Mouse (Mus musculus): ENCODE results near the gene Med20.

Gene Med20

DNA sequence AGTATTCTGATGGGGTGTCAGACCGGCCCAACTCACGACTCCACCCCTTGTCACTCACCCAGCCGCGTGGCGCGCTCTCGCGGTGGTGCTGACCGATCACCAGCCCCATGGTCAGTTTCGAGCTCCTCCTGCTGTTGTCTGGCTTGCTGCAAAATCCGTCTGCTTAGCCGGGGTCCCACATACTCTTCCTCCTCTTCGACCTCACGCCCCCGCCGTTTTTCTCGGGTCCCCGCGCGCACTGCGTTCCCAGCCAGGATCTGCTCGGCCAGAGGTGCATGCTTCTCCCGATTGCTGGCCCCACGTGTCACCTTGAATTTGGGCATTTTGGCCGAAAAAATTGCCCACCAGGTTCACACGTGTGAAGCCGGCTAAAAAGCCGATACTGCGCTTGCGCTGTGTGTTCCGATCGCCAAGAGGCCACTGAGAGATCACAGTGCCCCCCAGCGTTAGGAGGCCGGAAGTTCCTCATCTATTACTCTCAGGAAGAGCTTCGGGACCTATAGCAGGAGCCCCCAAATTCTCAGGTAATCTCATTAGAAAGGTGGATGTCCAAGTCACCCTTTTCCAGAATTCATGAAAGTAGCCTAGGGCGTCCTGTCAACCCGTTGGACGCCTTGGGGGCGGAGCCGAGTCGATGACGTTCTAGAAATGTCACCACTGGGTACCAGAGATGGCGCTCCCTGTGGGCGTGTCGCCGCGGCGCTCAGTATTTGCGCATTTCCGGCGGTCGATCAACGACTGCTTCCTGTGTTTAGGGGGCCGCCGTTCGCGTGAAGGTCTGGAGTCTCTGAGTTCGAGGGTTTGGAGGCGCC is at the start of gene Med20, which contains the start of the genes Bysl and Gm20517:
Gene Med20 (plus strand): TSS at position 734 of the 812 bp plus-strand sequence.
Gene Bysl (minus strand): TSS at position 644 of the 812 bp plus-strand sequence.
Gene Gm20517 (plus strand): TSS at position 741 of the 812 bp plus-strand sequence.
- peak; percentile 94 for DNase-seq (ENCODE audit: low read depth)

GRCm38 (mm10) chr17:47562875-47563274 is 48.5 kb upstream of the Med20 start:
- no peak for DNase-seq (ENCODE audit: low read depth)

- no peak for DNase-seq (ENCODE audit: low read depth)
Observed at GRCm38 (mm10) chr17:47564612-47565011, 46.8 kb upstream of the Med20 start.

- DNase-seq (ENCODE audit: low read depth), result no peak
Observed at GRCm38 (mm10) chr17:47566133-47566532, 45.2 kb upstream of the Med20 start.

- no peak for DNase-seq (ENCODE audit: low read depth)
Observed at GRCm38 (mm10) chr17:47567271-47567670, 44.1 kb upstream of the Med20 start.

DNA sequence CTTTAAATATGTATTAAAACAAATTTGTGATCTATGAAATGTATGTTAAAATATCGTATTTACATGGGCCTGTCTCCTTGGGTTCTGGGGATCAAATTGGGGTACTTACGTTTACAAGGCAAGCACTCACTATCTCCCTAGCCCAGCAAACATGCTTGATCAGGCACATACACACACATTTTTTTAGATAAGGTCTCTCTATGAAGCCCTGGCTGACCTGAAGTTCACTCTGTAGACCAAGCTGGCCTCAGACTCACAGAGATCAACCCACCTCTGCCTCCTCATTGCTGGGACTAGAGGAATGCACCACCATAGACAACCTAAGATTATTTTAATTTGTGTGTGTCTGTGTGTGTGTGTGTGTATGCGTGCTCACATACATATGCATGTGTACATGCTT is 43.0 kb upstream of the Med20 start:
- DNase-seq (ENCODE audit: low read depth), result peak; percentile 60

GRCm38 (mm10) chr17:47568951-47569527 is 42.3 kb upstream of the Med20 start:
- DNase-seq (ENCODE audit: low read depth), result no peak

GRCm38 (mm10) chr17:47571621-47572020 is 39.8 kb upstream of the Med20 start:
- DNase-seq (ENCODE audit: low read depth), result no peak

DNA sequence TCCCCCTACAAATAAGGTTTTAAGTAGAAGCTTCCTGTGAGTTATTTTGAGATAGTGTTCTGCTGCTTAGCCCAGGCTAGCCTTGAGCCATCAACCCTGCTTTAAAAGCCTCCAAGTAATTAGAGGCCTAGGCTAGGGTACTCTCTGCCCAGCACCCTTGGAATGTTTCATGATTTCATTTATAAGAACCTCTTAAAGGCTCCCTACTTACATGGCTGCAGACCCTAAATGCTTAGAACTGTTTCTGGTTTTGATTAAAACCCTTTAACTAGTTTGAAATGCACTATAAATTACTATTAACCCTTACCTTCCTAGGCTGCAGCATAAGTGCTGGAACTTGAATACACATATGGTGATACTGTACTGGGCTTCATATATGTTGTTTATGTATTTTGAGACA is 38.9 kb upstream of the Med20 start:
- no peak for DNase-seq (ENCODE audit: low read depth)

- DNase-seq (ENCODE audit: low read depth), result no peak
Observed at GRCm38 (mm10) chr17:47574028-47574427, 37.4 kb upstream of the Med20 start.

- DNase-seq (ENCODE audit: low read depth), result no peak
Observed at GRCm38 (mm10) chr17:47574830-47575229, 36.6 kb upstream of the Med20 start.

- DNase-seq (ENCODE audit: low read depth), result peak; percentile 34
Observed at GRCm38 (mm10) chr17:47578655-47579054, 32.7 kb upstream of the Med20 start.

GRCm38 (mm10) chr17:47580962-47581361 is 30.4 kb upstream of the Med20 start:
- no peak for DNase-seq (ENCODE audit: low read depth)

DNA sequence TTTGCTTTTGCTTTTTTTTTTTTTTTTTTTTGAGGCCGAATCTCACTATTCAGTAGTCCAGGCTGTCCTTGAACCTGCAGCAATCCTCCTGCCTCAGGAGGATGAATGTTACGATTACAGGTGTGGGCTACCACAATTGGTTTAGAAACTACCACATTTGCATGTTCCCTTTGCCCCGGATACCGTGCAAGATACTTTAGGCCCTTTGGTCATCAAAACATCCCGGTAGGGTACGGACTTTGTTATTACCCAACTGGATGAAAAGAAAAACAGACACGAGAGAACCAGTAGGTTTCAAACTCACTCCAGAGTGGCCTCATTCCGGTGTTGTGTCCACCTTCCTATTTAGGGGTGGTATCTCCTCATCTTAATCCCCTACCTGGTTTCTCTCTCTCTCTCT is 22.9 kb upstream of the Med20 start:
- no peak for DNase-seq (ENCODE audit: low read depth)

DNA sequence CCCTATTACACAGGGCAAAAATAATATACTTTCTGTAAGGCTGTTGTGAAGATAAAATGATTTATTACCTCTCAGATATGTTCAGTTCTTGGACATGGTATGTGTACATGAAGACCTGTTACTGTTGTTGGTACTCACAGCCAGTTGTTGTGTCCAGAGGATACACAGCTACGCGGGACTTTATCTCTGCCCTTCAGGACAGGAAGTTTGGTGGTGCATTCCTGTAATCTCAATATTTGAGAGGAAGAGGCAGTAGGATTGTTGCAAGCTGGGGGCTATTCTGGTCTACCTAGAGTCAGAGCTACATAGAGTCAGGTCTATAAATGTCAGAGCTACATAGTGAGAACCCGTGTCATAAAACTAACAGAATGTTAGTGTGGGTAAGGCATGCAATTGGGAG is 20.3 kb upstream of the Med20 start:
- DNase-seq (ENCODE audit: low read depth), result no peak

DNA sequence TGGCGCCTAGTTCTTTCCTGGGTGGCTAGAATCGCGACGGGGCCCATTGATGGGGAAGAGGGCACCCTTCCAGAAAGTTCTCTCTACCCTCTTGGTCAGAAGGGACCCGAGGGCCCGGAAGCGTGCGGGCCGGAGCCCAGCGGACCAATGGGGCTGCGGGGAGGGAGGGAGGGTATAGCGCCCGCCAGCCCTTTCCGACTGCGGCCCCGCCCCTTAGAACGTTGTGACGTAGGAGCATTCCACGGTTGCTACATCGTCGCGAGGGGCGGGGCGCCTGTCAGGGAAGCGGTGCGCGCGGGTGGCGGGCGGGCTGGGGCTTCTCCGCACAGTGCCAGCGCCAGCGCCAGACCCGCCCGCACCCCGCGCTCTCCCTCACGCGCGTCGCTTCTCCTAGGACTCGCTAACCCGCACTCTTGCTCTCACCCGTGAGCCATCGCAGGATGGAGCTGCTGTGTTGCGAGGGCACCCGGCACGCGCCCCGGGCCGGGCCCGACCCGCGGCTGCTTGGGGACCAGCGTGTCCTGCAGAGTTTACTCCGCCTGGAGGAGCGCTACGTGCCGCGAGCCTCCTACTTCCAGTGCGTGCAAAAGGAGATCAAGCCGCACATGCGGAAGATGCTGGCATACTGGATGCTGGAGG is 18.0 kb upstream of the Med20 start:
- DNase-seq (ENCODE audit: low read depth), result peak; percentile 94

- no peak for DNase-seq (ENCODE audit: low read depth)
Observed at GRCm38 (mm10) chr17:47593854-47594182, 17.6 kb upstream of the Med20 start.

- no peak for DNase-seq (ENCODE audit: low read depth)
Observed at GRCm38 (mm10) chr17:47594183-47594968, 17.0 kb upstream of the Med20 start.

GRCm38 (mm10) chr17:47594969-47595247 is 16.5 kb upstream of the Med20 start:
- DNase-seq (ENCODE audit: low read depth), result no peak

- no peak for DNase-seq (ENCODE audit: low read depth)
Observed at GRCm38 (mm10) chr17:47595248-47596161, 15.9 kb upstream of the Med20 start.

DNA sequence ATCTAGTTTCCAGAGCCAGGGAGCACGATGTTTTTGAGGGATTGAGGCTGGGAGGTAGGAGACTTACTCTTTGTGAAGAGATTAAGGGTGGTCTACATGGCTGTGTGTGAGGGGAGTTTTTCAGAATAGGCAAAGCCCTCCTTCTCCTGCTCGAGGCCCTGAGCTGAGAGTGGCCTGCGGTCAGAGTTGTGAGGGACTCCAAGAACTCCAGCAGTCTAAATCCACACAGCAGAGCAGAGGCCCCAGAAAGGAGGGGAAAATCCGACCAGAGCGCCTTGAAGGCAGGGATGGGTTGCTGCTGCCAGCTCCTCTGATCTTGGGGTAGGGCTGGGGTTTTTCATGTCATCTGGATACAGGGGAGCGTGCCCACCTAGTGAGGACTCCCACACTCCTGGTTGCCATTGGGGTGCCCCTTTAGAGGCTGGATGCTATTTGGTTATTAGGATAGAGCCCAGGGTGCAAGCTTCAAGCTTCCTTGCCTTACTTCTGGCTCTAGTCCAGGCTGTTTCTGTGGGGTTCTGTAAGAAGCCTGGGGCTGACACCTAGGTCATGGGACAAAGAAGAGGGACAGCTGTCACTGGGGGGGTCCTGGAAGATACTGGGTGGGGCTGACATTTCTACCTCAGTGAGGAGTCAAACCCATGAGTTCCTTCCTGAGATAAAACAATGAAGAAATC is 15.1 kb upstream of the Med20 start:
- no peak for DNase-seq (ENCODE audit: low read depth)
